Mouse (Mus musculus) neural tube, embryonic 12.5 days (tissue): ENCODE measurements at regions not wholly inside any gene's neighbourhood (a gene's known extent, or its start where the extent isn't known, plus 50 kb on each side); places are given as distances from the start of the nearest gene placed in this dataset.

Experiments used
- ATAC-seq: fragments of 200-750 bp; cut with Nextera tagmentation; 2 replicates; pipeline ENCODE4 v1.8.0; 2017; ENCODE audit warnings: low read depth, mild to moderate bottlenecking, moderate TSS enrichment, moderate library complexity; ENCODE audit not compliant: low FRiP score
- H3K27ac ChIP-seq: fragments of 300-500 bp; sonication (generic); 2 replicates; pipeline ENCODE4 v1.5.1; 2016
- H3K27me3 ChIP-seq: fragments of 300-500 bp; sonication (generic); replicated peaks from 2 replicates; pipeline ENCODE4 v1.6.1; 2016; ENCODE audit warnings: mild to moderate bottlenecking
- H3K36me3 ChIP-seq: fragments of 300-500 bp; sonication (generic); 2 replicates; pipeline ENCODE4 v1.6.1; 2016; ENCODE audit warnings: mild to moderate bottlenecking
- H3K4me1 ChIP-seq: fragments of 300-500 bp; sonication (generic); 2 replicates; pipeline ENCODE4 v1.6.1; 2016
- H3K4me2 ChIP-seq: fragments of 300-500 bp; sonication (generic); replicated peaks from 2 replicates; pipeline ENCODE4 v1.6.1; 2016; ENCODE audit warnings: mild to moderate bottlenecking
- H3K4me3 ChIP-seq: fragments of 300-500 bp; sonication (generic); 2 replicates; pipeline ENCODE4 v1.5.1; 2016
- H3K9ac ChIP-seq: fragments of 300-500 bp; sonication (generic); 2 replicates; pipeline ENCODE4 v1.6.1; 2016; ENCODE audit warnings: mild to moderate bottlenecking
- H3K9me3 ChIP-seq: fragments of 300-500 bp; sonication (generic); 2 replicates; pipeline ENCODE4 v1.6.1; 2016; ENCODE audit warnings: mild to moderate bottlenecking
- WGBS: fragments of 180-500 bp; shearing (Covaris S2); methylation state at CpG from one replicate; pipeline ENCODE4 v1.1.7; 2016; 5-methylcytosine and 5-hydroxymethylcytosine counted together

DNA sequence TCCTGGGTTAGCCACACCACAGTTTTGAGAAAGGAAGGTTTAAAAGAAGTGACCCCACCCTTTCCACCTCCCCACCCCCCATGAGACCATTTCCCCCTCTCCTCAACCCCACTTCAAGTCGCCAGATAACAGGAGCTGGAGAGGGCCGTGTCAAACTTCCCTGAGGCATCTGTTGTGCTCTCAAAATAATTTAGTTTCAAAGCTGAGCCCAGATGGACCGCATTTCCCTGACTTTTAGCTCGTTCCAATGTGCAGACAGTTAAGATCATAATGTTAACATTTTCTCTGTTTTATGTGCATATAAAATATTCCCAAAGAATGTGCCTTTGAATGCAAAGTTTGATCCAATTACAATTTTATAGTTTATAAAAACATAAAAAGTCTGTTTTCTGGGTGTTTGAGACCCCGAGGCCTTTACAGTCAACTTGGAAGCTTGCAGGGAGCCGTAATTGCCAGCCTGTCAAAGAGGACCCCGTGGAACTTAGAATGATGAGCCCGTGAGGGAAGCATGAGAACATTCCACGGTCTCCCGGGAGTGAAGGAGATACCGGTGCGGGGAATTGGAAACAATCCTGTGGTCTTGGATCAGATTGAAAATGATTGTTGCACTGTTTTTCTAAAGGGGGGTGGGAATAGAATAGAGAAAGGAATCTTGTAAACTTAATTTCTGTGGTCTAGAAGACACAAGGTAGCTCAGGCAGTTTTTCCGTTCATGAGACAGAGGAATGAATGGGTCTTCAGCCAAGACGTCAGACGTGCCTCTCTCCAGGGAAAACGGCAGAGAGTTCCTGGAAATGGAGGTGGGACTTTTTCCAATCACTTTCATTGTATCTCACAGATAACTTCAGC lies 903.3 kb downstream of the Mrps31 start:
- H3K9ac ChIP-seq: no peak overlapping the region
- no peak overlapping the region for H3K4me3 ChIP-seq
- H3K27me3 ChIP-seq: no peaks in the 10 kb centered on the region
- 83% methylated on average over 16 of the region's 16 CpGs for WGBS
- H3K4me2 ChIP-seq: no peak overlapping the region
- ATAC-seq: no peak
- no peak overlapping the region for H3K27ac ChIP-seq
- H3K36me3 ChIP-seq: no peaks in the 10 kb centered on the region
- 0 out of 2 replicates have a peak, but pooled peaks cover 4% of the 10 kb centered on the region for H3K9me3 ChIP-seq
- no peaks in the 10 kb centered on the region for H3K4me1 ChIP-seq

DNA sequence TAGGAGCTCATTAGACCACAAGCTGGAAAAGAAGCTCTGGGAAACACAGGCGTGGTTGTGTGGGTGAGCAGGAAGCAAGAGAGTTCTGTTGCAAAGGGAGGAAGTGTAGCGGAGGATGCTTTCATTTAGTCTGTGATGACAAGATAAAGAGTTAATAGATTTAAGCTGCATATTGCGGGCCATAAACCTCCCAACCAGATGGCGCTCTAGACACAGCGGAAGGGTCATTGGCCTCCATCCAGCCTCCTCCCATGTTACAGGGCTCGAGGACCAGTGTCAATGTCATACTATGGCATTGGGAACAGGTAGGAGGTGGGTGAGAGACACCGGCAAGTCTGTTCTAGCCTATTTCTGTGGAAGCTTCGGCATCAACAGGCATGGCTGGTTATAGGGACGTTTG lies 908.4 kb downstream of the Mrps31 start:
- 62% methylated on average over 9 of the region's 9 CpGs for WGBS
- no peak overlapping the region for H3K9ac ChIP-seq
- H3K36me3 ChIP-seq: no peaks in the 10 kb centered on the region
- H3K27me3 ChIP-seq: no peaks in the 10 kb centered on the region
- H3K27ac ChIP-seq: no peak overlapping the region
- H3K4me1 ChIP-seq: no peaks in the 10 kb centered on the region
- no peak overlapping the region for H3K4me2 ChIP-seq
- no peak overlapping the region for H3K4me3 ChIP-seq
- no peaks in the 10 kb centered on the region for H3K9me3 ChIP-seq
- no peak for ATAC-seq

DNA sequence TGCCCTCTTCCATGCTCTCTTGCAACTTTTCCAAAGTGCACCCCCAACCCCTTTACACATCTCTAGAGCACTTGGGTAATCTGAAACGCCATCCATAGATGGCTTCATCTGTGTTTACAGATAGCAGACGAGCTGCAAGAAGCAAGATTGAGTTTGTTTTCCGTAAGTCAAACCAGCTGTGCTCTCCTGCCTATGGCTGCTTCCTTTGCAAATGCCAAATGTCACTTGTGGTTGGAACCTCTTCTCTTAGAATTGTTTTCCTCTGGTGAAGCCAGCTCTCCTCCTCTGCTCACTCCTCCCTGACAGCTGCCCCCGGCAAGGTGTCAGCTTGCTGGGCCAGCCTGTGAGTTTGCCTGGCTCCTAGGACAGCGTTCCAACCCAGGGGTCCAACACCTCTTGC lies 910.0 kb downstream of the Mrps31 start:
- H3K4me2 ChIP-seq: no peak overlapping the region
- WGBS: 75% methylated on average over 5 of the region's 5 CpGs
- no peaks in the 10 kb centered on the region for H3K27me3 ChIP-seq
- no peak overlapping the region for H3K9ac ChIP-seq
- ATAC-seq: no peak
- H3K36me3 ChIP-seq: no peaks in the 10 kb centered on the region
- no peak overlapping the region for H3K4me3 ChIP-seq
- no peak overlapping the region for H3K27ac ChIP-seq
- no peaks in the 10 kb centered on the region for H3K9me3 ChIP-seq
- H3K4me1 ChIP-seq: no peaks in the 10 kb centered on the region

DNA sequence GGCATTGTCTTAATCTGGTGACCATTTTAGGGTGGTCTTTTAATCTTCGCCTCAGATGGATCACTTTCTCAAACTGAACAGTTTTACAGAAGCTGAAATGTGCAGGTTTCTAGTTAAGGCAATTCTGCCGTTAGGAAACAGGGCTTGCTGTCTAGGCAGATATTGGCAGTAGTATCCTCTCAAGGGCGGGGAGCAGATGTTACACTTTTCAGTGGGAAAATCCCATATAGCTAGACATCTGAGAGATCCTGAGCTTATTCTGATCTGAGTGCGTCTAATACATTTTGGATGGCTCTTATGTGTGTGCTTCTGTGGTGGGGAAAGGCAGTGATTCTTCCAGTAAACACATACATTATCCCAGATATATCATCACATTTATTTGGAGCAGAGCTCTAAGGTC lies 916.1 kb downstream of the Mrps31 start:
- Histone ChIP-seq H3K4me1 (no peaks in the 10 kb centered on the region), H3K4me3 (no peak overlapping the region), H3K36me3 (no peaks in the 10 kb centered on the region), H3K4me2 (no peak overlapping the region), H3K9me3 (no peaks in the 10 kb centered on the region), H3K9ac (no peak overlapping the region), H3K27ac (no peak overlapping the region), H3K27me3 (no peaks in the 10 kb centered on the region)
- ATAC-seq: no peak
- 87% methylated on average over 4 of the region's 4 CpGs for WGBS

DNA sequence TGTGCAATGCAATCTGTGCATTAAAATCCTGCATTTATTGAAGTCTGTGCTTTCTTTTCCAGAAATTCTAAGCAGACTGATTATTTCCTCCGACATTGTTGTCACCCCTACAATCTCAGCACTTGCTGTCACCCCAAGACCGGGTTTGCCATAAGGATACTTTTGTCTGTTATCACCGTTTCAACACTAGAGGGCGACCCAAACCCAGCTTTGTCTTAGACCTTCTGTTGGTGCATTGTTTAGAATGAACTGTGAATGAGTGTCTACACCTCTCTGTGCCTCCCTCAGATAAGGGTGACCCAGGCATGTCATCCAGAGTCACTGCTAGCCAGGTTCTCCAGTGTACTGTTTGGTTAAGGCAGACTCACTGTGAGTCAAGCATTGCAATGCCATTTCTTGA lies 933.0 kb downstream of the Mrps31 start:
- H3K9ac ChIP-seq: no peak overlapping the region
- 23% methylated on average over 4 of the region's 4 CpGs for WGBS
- ATAC-seq: no peak
- no peaks in the 10 kb centered on the region for H3K27me3 ChIP-seq
- no peak overlapping the region for H3K4me2 ChIP-seq
- no peaks in the 10 kb centered on the region for H3K9me3 ChIP-seq
- H3K27ac ChIP-seq: no peak overlapping the region
- no peaks in the 10 kb centered on the region for H3K4me1 ChIP-seq
- H3K4me3 ChIP-seq: no peak overlapping the region
- no peaks in the 10 kb centered on the region for H3K36me3 ChIP-seq

DNA sequence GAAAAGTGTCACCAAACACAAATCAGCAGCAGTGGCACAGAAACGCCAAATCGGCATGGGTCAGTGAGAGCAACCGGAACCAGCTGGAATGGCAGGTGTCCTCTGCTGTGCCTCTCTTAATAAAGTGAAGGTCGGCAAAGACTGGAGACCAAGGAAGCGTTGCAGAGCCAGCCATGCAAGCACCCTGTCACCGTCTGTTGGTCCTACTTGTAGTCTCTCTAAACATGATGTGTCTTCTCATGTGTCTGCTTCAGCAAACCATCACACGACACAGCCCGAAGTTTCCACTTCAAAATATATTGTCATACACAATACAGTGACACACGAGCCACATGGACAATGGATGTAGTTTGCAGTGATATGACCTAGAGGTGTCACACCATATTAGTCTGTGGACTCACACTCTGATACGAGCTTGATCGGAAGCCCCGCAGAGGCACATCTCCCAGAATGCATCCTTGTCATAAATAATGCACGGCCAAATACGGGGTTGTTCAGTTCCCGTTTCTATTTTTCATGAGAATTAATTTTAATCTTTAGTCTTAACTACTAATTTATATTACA lies 940.3 kb downstream of the Mrps31 start:
- ATAC-seq: no peak
- WGBS: 89% methylated on average over 15 of the region's 15 CpGs
- no peak overlapping the region for H3K9ac ChIP-seq
- H3K9me3 ChIP-seq: no peaks in the 10 kb centered on the region
- H3K36me3 ChIP-seq: no peaks in the 10 kb centered on the region
- no peak overlapping the region for H3K4me2 ChIP-seq
- H3K4me1 ChIP-seq: no peaks in the 10 kb centered on the region
- H3K27me3 ChIP-seq: no peaks in the 10 kb centered on the region
- H3K27ac ChIP-seq: no peak overlapping the region
- H3K4me3 ChIP-seq: no peak overlapping the region

DNA sequence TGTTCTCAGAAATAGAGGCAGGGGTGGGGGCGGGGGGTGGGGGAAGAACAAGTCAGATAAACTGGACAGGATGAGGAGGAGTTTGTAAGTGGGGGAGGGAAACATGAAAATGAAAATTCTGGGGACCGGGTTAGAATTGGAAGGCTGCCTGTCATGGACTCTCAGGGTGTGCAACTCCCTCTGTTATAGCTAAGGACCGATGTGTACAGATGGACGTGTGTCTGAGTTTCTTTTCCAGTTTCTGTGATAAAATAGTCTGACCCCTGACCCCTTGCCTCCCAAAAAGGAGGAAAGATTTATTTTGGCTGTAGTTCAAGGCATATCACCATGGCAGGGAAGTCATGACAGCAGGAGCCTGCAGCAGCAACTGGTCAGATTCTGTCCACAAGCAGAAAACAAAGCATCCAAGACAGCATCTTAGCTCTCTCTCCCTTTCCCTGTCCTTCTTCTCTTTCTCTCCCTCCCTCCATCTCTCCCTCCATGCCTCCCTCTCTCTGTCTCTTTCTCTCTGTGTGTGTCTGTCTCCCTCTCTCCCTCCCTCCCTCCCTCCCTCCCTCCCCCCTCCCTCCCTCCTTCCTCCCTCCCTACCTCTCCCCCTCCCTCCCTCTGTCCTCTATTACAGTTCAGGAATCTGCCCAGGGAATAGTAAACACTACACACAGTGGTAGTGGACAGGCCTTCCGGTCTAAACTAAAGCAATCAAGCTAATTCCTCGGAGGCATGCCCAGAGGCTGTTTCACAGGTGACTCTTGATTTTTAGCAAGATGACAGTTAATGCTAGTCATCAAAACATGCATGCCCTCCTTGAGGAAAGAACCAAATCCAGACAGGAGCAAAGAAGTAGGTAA lies 941.3 kb downstream of the Mrps31 start:
- H3K4me2 ChIP-seq: no peak overlapping the region
- no peak for ATAC-seq
- no peak overlapping the region for H3K27ac ChIP-seq
- no peaks in the 10 kb centered on the region for H3K27me3 ChIP-seq
- no peaks in the 10 kb centered on the region for H3K9me3 ChIP-seq
- H3K9ac ChIP-seq: no peak overlapping the region
- WGBS: 62% methylated on average over 6 of the region's 6 CpGs
- H3K4me3 ChIP-seq: no peak overlapping the region
- H3K36me3 ChIP-seq: no peaks in the 10 kb centered on the region
- H3K4me1 ChIP-seq: no peaks in the 10 kb centered on the region

DNA sequence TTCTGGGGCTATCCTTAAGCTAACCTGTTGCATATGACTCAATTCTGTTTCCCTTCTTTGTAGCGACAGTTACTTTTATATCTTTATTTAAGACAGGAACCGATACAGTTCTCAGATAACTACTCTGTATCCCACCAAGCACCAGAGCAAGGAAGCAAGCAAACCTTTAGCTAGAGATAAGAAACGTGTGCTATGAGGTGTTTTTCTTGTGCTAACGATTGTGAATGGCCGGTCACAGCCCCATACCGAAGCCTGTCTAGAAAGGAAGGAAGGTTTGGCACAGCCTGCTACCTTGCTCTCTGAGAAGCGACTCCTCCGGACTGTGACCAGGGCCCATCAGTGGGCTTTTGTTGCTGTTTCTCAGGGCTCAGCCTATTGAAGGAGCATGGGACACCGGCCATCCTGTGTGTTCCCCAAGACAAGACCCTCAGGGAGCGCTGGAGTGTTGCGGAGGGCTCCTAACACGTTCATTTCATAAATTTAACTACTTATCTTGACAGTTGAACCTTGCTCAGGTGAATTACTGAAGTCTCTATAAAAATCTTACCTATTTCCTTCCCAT lies 949.0 kb downstream of the Mrps31 start:
- Histone ChIP-seq H3K9me3 (peaks cover 14% of the 10 kb centered on the region), H3K27me3 (no peaks in the 10 kb centered on the region), H3K4me2 (no peak overlapping the region), H3K27ac (no peak overlapping the region), H3K9ac (no peak overlapping the region), H3K4me1 (peaks cover 4% of the 10 kb centered on the region; the same call in 1 of the 2 replicates), H3K4me3 (no peak overlapping the region), H3K36me3 (no peaks in the 10 kb centered on the region)
- 38% methylated on average over 12 of the region's 12 CpGs for WGBS
- ATAC-seq: no peak

DNA sequence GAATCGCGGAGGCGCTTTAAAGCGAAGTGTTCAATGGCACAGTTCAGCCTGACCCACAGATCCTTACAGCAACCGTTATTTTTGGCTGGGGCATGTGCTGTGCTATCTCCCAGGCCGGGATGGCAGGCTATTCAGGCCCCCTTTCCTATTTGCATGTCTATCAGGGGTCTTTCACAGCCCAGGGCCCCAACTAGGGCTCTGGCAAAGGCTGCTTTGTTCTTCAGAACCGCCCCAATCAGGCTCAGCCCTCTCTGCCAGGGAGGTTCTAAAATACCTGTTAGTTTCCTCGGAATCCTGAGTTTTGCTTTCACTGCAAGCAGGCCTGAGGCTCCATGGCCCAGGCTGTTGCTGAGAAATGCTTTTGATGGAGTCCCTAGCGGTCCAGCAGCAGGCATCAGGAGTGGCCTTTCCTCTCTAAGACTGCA lies 949.7 kb downstream of the Mrps31 start:
- Histone ChIP-seq H3K4me1 (peaks cover 4% of the 10 kb centered on the region; the same call in 1 of the 2 replicates), H3K4me2 (peak overlapping the region; percentile 8; the same call in 1 of the 2 replicates), H3K9ac (peak overlapping the region; percentile 22; the same call in 1 of the 2 replicates), H3K4me3 (no peak overlapping the region), H3K27ac (no peak overlapping the region), H3K27me3 (no peaks in the 10 kb centered on the region), H3K36me3 (no peaks in the 10 kb centered on the region), H3K9me3 (peaks cover 18% of the 10 kb centered on the region)
- WGBS: 10% methylated on average over 9 of the region's 9 CpGs
- peak; percentile 90 for ATAC-seq
